Mouse (Mus musculus): ENCODE data around the gene Kif1bp.
"Not testable (repeated sequence)": the region's sequence is repeated elsewhere in the genome, so short reads cannot be mapped to it uniquely, and the experiment has no call there.

Gene Kif1bp

GRCm38 (mm10) chr10:62509032-62509656, 69.1 kb downstream of the Kif1bp start:
- ATAC-seq (ENCODE audit: low TSS enrichment): no peak

DNA sequence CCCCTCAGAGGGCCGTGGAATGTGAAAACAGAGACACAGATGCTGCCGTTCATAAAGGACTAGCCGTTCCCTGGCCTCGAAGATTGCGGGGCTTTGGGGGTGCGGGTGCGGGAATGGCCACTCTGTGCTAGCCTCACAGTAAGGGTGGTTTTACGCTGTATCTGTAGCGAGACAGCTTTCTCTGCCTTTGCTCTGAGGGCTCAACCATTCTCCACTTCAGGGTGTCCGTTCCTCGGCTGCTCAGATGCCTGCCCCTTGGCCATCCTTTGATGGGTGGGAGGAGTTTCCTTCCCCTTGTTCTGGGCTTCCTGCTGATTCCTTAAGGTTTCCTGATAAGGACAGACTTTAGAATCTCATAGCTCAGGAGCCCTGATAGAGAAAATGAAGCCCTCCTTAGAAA, 69.8 kb downstream of the Kif1bp start:
- ATAC-seq (ENCODE audit: low TSS enrichment): no peak

- peak; percentile 52; the same call in 1 of the 2 replicates for ATAC-seq (ENCODE audit: low TSS enrichment)
Measured at GRCm38 (mm10) chr10:62507591-62508308, 70.5 kb downstream of the Kif1bp start.

DNA sequence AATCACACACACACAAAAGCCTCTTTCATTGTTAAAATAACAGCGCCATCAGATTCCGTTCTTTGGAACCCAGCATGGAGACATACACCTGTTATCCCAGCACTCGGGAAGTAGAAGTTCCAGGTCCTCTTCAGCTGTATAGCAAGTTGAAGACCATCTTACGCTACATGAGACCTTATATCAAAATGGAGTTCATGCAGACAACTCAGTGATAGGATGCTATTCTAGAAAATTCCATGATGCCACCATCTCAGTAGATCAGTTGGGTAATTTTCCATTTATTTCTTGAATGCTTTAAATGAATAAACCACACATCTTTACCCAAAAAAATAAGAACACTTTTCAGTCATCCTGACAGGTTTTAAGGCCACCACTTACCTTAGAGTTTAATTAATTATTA, 71.2 kb downstream of the Kif1bp start:
- no peak for ATAC-seq (ENCODE audit: low TSS enrichment)

DNA sequence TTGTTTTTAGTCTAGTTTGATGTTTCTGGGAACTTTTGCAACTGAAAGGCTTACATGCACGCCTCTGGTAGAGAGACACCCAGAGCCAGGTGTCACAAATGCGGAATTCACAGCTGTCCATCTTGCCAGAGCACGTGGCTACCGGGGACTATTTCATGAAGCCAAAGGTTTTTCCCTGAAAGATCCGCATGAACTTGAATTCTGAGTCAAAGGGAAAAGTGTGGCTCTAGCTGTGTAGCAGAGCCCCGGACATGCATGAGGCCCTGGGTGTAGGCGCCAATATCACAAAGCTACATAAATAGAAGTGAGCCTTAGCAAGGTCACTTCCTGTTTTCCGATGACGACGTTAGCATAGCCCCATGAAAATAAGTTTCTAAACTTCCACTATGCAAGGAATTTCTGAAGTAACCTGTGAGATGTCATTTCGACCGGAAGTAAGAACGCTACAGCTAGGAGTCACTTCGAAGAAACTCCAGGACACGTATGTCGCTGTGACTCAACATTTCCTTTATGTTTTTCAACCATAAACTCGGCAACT, 72.2 kb downstream of the Kif1bp start:
- ATAC-seq (ENCODE audit: low TSS enrichment): no peak

GRCm38 (mm10) chr10:62505224-62505983, 72.9 kb downstream of the Kif1bp start:
- no peak for ATAC-seq (ENCODE audit: low TSS enrichment)

DNA sequence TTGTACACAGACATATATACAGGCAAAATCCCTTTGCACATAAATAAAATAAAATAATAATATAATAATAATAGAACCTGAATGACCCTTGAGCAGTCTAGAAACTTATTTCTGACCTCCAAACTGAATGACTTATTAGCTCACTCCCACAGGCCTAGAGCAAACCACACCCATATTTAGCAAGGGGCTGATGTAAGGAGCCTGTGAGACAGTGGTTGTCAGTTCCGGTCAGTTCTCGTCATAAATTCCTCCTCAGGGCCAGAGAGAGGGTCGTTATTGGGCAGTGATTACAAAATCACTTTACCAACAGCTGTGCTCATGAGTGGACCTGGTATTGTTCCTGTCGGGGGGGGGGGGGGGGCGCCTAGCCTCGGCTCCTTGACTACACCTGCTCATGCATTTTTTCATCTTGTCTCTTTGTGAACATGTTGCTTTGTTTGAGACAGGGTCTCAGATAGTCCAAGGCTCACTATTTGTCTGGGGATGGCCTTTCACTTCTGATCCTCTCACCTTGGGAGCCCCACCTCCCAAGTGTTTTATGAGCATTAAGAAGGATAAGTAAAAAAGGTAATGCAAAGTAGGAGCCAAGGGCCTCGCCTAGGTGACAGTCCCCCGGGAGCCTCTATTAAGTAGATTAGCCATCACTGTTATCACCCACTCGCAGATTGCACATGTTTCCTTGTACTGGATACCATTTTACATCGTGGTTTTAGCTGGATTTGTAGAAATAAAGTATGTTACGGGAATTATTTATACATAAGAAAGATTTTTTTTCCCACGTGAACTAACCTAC, 74.2 kb downstream of the Kif1bp start:
- no peak for ATAC-seq (ENCODE audit: low TSS enrichment)

DNA sequence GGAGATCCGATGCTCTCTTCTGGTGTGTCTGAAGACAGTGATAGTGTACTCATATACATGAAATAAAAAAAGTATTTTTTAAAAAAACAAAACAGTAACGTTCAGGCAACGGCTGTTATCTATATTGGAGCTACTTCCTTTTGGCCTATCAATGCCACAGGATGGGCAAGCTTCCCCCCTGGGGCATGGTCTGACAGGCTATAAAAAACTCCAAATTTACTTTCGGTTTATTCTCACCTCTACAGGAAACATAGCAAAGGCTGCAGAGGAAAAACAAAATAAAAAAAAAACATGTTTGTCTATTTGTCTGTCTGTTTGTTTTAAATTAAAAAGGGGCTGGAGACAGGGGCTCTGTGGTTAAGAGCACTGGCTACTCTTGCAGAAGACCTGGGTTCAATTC, 74.9 kb downstream of the Kif1bp start:
- ATAC-seq (ENCODE audit: low TSS enrichment): no peak

DNA sequence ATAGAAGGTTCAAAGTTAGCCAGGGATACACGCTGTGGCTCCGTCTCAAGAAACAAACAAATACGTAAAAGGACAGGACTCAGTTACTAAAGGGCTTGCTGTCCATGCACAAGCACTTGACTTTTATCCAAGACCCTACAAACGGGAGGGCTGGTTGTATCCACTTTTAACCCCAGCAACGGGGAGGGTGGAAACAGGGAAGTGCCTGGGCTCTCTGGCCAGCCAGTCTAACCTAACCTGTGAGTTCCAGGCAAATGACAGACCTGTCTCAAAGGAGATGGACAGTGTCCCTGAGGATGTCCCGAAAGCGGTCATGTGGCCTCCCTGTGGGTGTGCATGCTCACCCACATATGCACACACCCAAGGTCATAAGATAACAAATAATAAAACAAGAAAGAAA, 76.3 kb downstream of the Kif1bp start:
- ATAC-seq (ENCODE audit: low TSS enrichment): no peak

DNA sequence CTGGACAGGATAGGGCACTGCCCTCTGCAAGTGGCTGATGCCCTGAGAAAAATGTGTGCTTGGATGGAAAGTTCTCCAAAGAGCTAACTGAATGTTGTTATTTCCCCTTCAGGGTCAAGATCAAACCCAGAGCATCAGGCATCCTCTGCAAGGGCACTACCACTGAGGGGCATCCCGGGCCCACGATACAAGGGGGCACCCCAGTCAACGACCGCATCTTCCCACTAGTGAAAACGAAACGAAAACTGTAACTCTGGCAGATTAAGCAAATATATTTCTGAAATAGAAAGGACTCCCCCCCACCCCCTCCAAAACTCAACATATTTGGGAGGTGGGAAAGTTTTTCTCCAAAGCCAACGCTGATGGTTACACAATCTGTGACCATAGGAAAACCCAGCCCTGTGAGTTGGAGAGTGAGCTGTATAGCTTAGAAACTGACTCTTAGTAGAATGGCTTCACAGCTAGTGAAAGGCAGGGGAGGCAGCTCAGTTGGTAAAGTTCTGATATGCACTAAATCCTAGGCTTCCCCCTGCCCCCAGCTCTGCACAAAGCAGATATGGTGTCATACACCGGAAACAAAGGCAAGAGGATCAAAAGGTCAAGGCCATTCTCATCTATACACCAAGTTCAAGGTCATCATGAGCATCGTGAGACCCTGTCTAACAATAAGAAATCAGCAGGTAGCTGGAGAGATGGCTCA, 77.2 kb downstream of the Kif1bp start:
- no peak for ATAC-seq (ENCODE audit: low TSS enrichment)

GRCm38 (mm10) chr10:62500088-62500915, 78.0 kb downstream of the Kif1bp start:
- peak; percentile 81; the same call in 1 of the 2 replicates for ATAC-seq (ENCODE audit: low TSS enrichment)

GRCm38 (mm10) chr10:62491681-62492080, 86.6 kb downstream of the Kif1bp start:
- not testable (repeated sequence) for ATAC-seq (ENCODE audit: low TSS enrichment)
